Mouse (Mus musculus) right cerebral cortex, postnatal 4 days (tissue): ENCODE measurements at regions not wholly inside any gene's neighbourhood (a gene's known extent, or its start where the extent isn't known, plus 50 kb on each side); places are given as distances from the start of the nearest gene placed in this dataset.
A peak's percentile ranks its signal among the peaks of the same experiment; 100 is the strongest.

Source experiments
- DNase-seq: peaks from one replicate; pipeline ENCODE4 v3.0.0-alpha.2; 2022

- no peak for DNase-seq
Measured at GRCm38 (mm10) chr10:24444572-24444971, 150.7 kb upstream of the Ccn2 start.

- DNase-seq, result no peak
Measured at GRCm38 (mm10) chr10:24445036-24445435, 150.2 kb upstream of the Ccn2 start.

- DNase-seq, result no peak
Measured at GRCm38 (mm10) chr10:24446168-24446567, 149.1 kb upstream of the Ccn2 start.

- DNase-seq, result no peak
Measured at GRCm38 (mm10) chr10:24447135-24447534, 148.1 kb upstream of the Ccn2 start.

- DNase-seq, result no peak
Measured at GRCm38 (mm10) chr10:24448001-24448561, 147.2 kb upstream of the Ccn2 start.

- no peak for DNase-seq
Measured at GRCm38 (mm10) chr10:24453507-24453906, 141.7 kb upstream of the Ccn2 start.

- no peak for DNase-seq
Measured at GRCm38 (mm10) chr10:24458667-24459066, 136.6 kb upstream of the Ccn2 start.

- no peak for DNase-seq
Measured at GRCm38 (mm10) chr10:24463873-24464272, 131.4 kb upstream of the Ccn2 start.

- DNase-seq, result no peak
Measured at GRCm38 (mm10) chr10:24464377-24464776, 130.9 kb upstream of the Ccn2 start.

GRCm38 (mm10) chr10:24469741-24470140, 125.5 kb upstream of the Ccn2 start:
- DNase-seq, result no peak

- DNase-seq, result no peak
Measured at GRCm38 (mm10) chr10:24471521-24471920, 123.7 kb upstream of the Ccn2 start.

- DNase-seq, result no peak
Measured at GRCm38 (mm10) chr10:24476288-24476687, 119.0 kb upstream of the Ccn2 start.

- DNase-seq, result no peak
Measured at GRCm38 (mm10) chr10:24478535-24478934, 116.7 kb upstream of the Ccn2 start.

GRCm38 (mm10) chr10:24479148-24479547, 116.1 kb upstream of the Ccn2 start:
- no peak for DNase-seq

GRCm38 (mm10) chr10:24481926-24482612, 113.2 kb upstream of the Ccn2 start:
- no peak for DNase-seq

GRCm38 (mm10) chr10:24483053-24483452, 112.2 kb upstream of the Ccn2 start:
- no peak for DNase-seq

- DNase-seq, result no peak
Measured at GRCm38 (mm10) chr10:24484101-24484660, 111.1 kb upstream of the Ccn2 start.

GRCm38 (mm10) chr10:24485461-24485860, 109.8 kb upstream of the Ccn2 start:
- peak; percentile 21 for DNase-seq

GRCm38 (mm10) chr10:24486224-24486623, 109.0 kb upstream of the Ccn2 start:
- no peak for DNase-seq

- no peak for DNase-seq
Measured at GRCm38 (mm10) chr10:24487915-24488314, 107.3 kb upstream of the Ccn2 start.

GRCm38 (mm10) chr10:24490432-24490831, 104.8 kb upstream of the Ccn2 start:
- no peak for DNase-seq

GRCm38 (mm10) chr10:24491848-24492247, 103.4 kb upstream of the Ccn2 start:
- DNase-seq, result no peak

- DNase-seq, result no peak
Measured at GRCm38 (mm10) chr10:24493392-24493791, 101.8 kb upstream of the Ccn2 start.

GRCm38 (mm10) chr10:24493936-24494335, 101.3 kb upstream of the Ccn2 start:
- no peak for DNase-seq
